Mouse (Mus musculus) olfactory bulb, adult 2 months (tissue): ENCODE results near the gene Gcc1.

Source experiments
- CTCF ChIP-seq: fragments of 200-500 bp; IDR thresholded peaks from 2 replicates; pipeline ENCODE4 v1.5.1; 2012; ENCODE audit warnings: low read depth, mild to moderate bottlenecking, low read length, moderate library complexity; ENCODE audit not compliant: insufficient read depth
- POLR2A ChIP-seq: fragments of 200-500 bp; IDR thresholded peaks from 2 replicates; pipeline ENCODE4 v1.6.1; 2012; ENCODE audit warnings: mild to moderate bottlenecking, low read depth, low read length, moderate library complexity; ENCODE audit not compliant: insufficient read depth

DNA sequence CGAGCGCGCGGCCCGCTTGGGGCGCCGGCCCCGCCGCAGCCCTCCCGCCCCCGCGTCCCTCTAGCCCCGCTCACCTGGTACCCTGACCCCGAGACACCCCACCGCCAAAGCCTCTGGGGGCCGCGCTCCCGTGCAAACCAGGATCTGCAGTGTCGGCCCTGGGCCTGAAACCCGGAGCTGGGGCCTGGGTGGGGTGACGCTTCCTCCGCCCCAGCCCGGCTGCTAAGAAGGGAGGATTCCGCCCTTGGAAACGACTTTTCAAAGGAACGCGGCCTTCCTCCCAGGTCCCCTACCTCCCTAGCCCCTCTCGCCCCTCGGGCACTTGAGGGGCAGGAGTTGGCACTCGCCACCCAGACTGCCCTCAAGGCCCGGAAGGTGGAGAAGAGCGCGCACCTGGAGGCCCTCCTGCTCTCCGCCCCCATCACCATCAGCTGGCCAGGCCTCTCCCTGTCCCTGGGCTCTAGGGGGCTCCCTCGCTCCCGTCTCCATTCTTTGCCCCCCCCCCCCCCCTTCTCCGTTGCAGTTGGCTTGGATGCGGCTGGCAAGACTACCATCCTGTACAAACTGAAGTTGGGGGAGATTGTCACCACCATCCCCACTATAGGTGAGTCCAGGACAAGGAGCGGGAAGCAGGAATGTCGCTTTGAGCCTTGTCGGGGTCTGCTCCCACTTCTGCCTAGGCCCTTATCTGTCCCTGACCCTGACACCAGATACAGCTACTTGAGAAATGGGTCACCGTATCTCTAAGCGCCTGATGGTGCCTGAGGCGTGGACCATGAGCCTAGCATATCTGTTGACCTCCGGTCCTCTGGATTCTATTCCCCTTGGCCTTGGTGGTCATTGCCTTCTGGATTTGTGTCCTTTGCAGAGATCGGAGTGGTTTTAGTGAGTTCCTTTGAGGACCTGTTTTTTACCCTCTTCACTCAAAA lies 4.2 kb downstream of the Gcc1 start:
- TF ChIP-seq CTCF (no peak), POLR2A (no peak)
